ENCODE assay signal across 26 mouse cellular contexts in genomic region chrX:20792417-20792816, GRCm38 (mm10). TPM values are rescaled to one million over a fixed set of nuclear protein-coding genes. Genes with fewer than 3 reads are reported as not detected.
A peak's percentile ranks its signal among the peaks of the same experiment; 100 is the strongest.
DNase-seq lines count a peak whose midpoint lies in the region; ATAC-seq lines count a peak whose summit lies in the region.
"Had no signal": no experiment of that assay in that cellular context is flagged by ENCODE, and none has a peak within 500 bp of the region (broad histone marks: within the 10 kb centered on the region; RNA-seq: fewer than 3 reads in every experiment).

No protein-coding gene starts in this region.

- H3K27ac ChIP-seq in midbrain, embryonic 14.5 days (replicated peaks; ENCODE audit: low read depth, low read length): no peak overlapping the region
- H3K27ac ChIP-seq in midbrain, embryonic 11.5 days (ENCODE audit: low read depth, low read length): no peak overlapping the region
- no peak overlapping the region for H3K27ac ChIP-seq in intestine, embryonic 15.5 days
- H3K27ac ChIP-seq: embryonic facial prominence, embryonic 15.5 days; forebrain, embryonic 10.5 days; heart, adult 2 months; heart, embryonic 15.5 days; hindbrain, embryonic 10.5 days; hindbrain, embryonic 14.5 days had no signal

- 22% methylated on average over 3 of the region's 3 CpGs for WGBS in midbrain, embryonic 14.5 days
- 22% methylated on average over 3 of the region's 3 CpGs for WGBS in midbrain, embryonic 11.5 days
- 39% methylated on average over 3 of the region's 3 CpGs for WGBS in intestine, embryonic 15.5 days

- H3K9ac ChIP-seq in midbrain, embryonic 14.5 days (replicated peaks; ENCODE audit: low read length): no peak overlapping the region
- H3K9ac ChIP-seq in midbrain, embryonic 11.5 days (ENCODE audit: low read length): no peak overlapping the region
- H3K9ac ChIP-seq in intestine, embryonic 15.5 days: no peak overlapping the region
- H3K9ac ChIP-seq: embryonic facial prominence, embryonic 15.5 days; heart, embryonic 15.5 days; hindbrain, embryonic 14.5 days had no signal

- H3K4me3 ChIP-seq in midbrain, embryonic 14.5 days (replicated peaks; ENCODE audit: low read depth, low read length): no peak overlapping the region
- no peak overlapping the region for H3K4me3 ChIP-seq in midbrain, embryonic 11.5 days (ENCODE audit: low read depth, low read length)
- H3K4me3 ChIP-seq in intestine, embryonic 15.5 days (replicated peaks): no peak overlapping the region
- H3K4me3 ChIP-seq: embryonic facial prominence, embryonic 15.5 days; erythroblast, embryonic 14.5 days; forebrain, embryonic 10.5 days; heart, adult 2 months; heart, embryonic 15.5 days; hindbrain, embryonic 10.5 days had no signal

- no peaks in the 10 kb centered on the region for H3K36me3 ChIP-seq in midbrain, embryonic 14.5 days (ENCODE audit: control insufficient read depth, insufficient read depth, low read length)
- no peaks in the 10 kb centered on the region for H3K36me3 ChIP-seq in midbrain, embryonic 11.5 days (ENCODE audit: control insufficient read depth, insufficient read depth, low read length)
- no peaks in the 10 kb centered on the region for H3K36me3 ChIP-seq in intestine, embryonic 15.5 days
- H3K36me3 ChIP-seq: embryonic facial prominence, embryonic 15.5 days; forebrain, embryonic 10.5 days; G1E; heart, embryonic 15.5 days; hindbrain, embryonic 10.5 days had no signal

- no peak overlapping the region for H3K4me2 ChIP-seq in midbrain, embryonic 14.5 days (ENCODE audit: low read length)
- no peak overlapping the region for H3K4me2 ChIP-seq in midbrain, embryonic 11.5 days
- no peak overlapping the region for H3K4me2 ChIP-seq in intestine, embryonic 15.5 days (replicated peaks)
- H3K4me2 ChIP-seq: embryonic facial prominence, embryonic 15.5 days; heart, embryonic 11.5 days; heart, embryonic 15.5 days; hindbrain, embryonic 14.5 days had no signal

- no peaks in the 10 kb centered on the region for H3K27me3 ChIP-seq in midbrain, embryonic 14.5 days (ENCODE audit: control insufficient read depth, insufficient read depth, low read length)
- no peaks in the 10 kb centered on the region for H3K27me3 ChIP-seq in midbrain, embryonic 11.5 days (ENCODE audit: control insufficient read depth, insufficient read depth, low read length)
- no peaks in the 10 kb centered on the region for H3K27me3 ChIP-seq in intestine, embryonic 15.5 days (replicated peaks)
- H3K27me3 ChIP-seq: embryonic facial prominence, embryonic 15.5 days; heart, embryonic 15.5 days had no signal

- H3K9me3 ChIP-seq in midbrain, embryonic 14.5 days (ENCODE audit: control insufficient read depth, low read length): no peaks in the 10 kb centered on the region
- H3K9me3 ChIP-seq in midbrain, embryonic 11.5 days (ENCODE audit: control insufficient read depth, low read length): no peaks in the 10 kb centered on the region
- H3K9me3 ChIP-seq in intestine, embryonic 15.5 days: no peaks in the 10 kb centered on the region
- H3K9me3 ChIP-seq: embryonic facial prominence, embryonic 15.5 days; forebrain, embryonic 10.5 days; G1E; heart, embryonic 15.5 days; hindbrain, embryonic 10.5 days had no signal

- DNase-seq in midbrain, embryonic 14.5 days: peak; percentile 8
- DNase-seq in midbrain, embryonic 11.5 days (ENCODE audit: low spot score, missing footprints): no peak
- DNase-seq in ES-CJ7 (ENCODE audit: low read depth, low spot score) (peak; percentile 68), ZHBTc4 (ENCODE audit: low read depth, low spot score) (peak; percentile 73)
- no peak for DNase-seq in gastrocnemius, postnatal 14 days
- DNase-seq: adrenal gland, adult 2 months; adrenal gland, postnatal 25 days; B cell, adult 2 months; cerebellum, adult 18-20 months; cerebellum, adult 9-11 months; embryo, embryonic 11 days; gastrocnemius, postnatal 10 days; heart, adult 2 months; heart, postnatal 14 days had no signal

- intact Hi-C loops in gastrocnemius, postnatal 14 days (cut with DNase I; ENCODE audit: low total_unique reads): no loop called here

- H3K4me1 ChIP-seq in midbrain, embryonic 14.5 days (ENCODE audit: control insufficient read depth, insufficient read depth, low read length): no peaks in the 10 kb centered on the region
- H3K4me1 ChIP-seq in midbrain, embryonic 11.5 days (ENCODE audit: control insufficient read depth, insufficient read depth, low read length): no peaks in the 10 kb centered on the region
- no peaks in the 10 kb centered on the region for H3K4me1 ChIP-seq in intestine, embryonic 15.5 days (replicated peaks)
- H3K4me1 ChIP-seq: embryonic facial prominence, embryonic 15.5 days; forebrain, embryonic 10.5 days; heart, embryonic 15.5 days; hindbrain, embryonic 10.5 days had no signal

- no peak for ATAC-seq in midbrain, embryonic 14.5 days (ENCODE audit: low FRiP score, low TSS enrichment)
- ATAC-seq in midbrain, embryonic 11.5 days (ENCODE audit: low FRiP score): no peak
- no peak for ATAC-seq in intestine, embryonic 15.5 days
- ATAC-seq: CD4-positive, CD25-positive, alpha-beta regulatory T cell, adult 4 months; forebrain, embryonic 14.5 days; intestine, embryonic 16.5 days had no signal

RNA-seq across cellular contexts. Expression of gene Araf, which starts 5.2 kb away (rescaled TPM):
- 292 and 335 TPM in 2 replicates for polyA plus RNA-seq in midbrain, embryonic 14.5 days (2014; fragmentation: Nextera tagmentation; extraction: Ambion mirVana)
- polyA plus RNA-seq in midbrain, embryonic 11.5 days (2014; fragmentation: Nextera tagmentation; extraction: Ambion mirVana): 92.9 and 98.3 TPM in 2 replicates
- 97.5 and 110 TPM in 2 replicates for polyA plus RNA-seq in intestine, embryonic 15.5 days (2015; fragmentation: Nextera tagmentation; extraction: Ambion mirVana)
- 10 to 100 TPM; 74.6 to 78.7 TPM for total RNA-seq in gastrocnemius, postnatal 14 days (2021)

Comparison
In these comparisons a context has a peak if more than half of its experiments do, and no peak if none do; other contexts are left out.
1. DNase-seq: peak in midbrain, embryonic 14.5 days (single experiment), ES-CJ7 (single experiment) and ZHBTc4 (single experiment); none in midbrain, embryonic 11.5 days (single experiment) and gastrocnemius, postnatal 14 days (single experiment).